Mouse (Mus musculus): ENCODE measurements around the gene Rpl12.

DNA sequence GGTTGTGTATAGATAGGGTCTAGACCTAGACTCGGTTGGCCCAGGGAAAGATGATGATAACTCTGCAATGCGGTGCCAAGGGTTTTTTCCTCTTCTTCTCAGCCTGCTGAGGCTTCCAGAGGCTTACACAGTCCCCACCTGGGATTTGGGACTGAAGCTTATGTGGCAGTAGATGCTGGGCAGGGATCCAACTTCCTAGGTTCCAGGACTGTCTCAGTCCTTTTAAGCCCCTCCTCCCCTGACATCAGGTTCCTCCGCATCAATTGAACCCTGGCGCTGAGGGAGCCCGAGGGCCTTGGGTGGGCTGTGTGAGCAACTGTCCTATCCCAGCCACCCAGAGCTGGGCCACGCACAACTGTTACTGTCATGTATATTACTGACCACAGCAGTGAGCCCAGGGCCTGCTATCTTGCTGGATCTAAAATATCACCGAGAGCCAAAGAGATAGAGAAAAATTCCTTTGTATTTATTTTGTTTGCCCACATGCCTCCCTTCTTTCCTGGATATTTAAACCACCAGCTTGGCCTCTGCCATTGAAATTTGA, 49.6 kb upstream of the Rpl12 start:
- TF ChIP-seq GATA1 (IDR thresholded peaks at IDR 0.05; ENCODE audit: borderline replicate concordance, low read length): no peak
- TF ChIP-seq FLI1 (IDR thresholded peaks at IDR 0.05; ENCODE audit: low read length): no peak

Measured in megakaryocyte, embryonic 14.5 days (primary cell).